Mouse (Mus musculus) left cerebral cortex, postnatal 25 days (tissue): ENCODE measurements around the gene Tdrd9. TPM values are rescaled to one million over a fixed set of nuclear protein-coding genes. Genes with fewer than 3 reads are reported as not detected.
"Not testable (repeated sequence)": the region's sequence is repeated elsewhere in the genome, so short reads cannot be mapped to it uniquely, and the experiment has no call there.

ENCODE experiments used
- DNase-seq, 2 experiments: peaks; one replicate each; pipeline ENCODE4 v3.0.0; 2022; ENCODE audit warnings: low spot score in 2 of 2, mixed read lengths in 1 of 2
- intact Hi-C: fragments of 180-260 bp; cut with DNase I; formaldehyde crosslinking; loops from one replicate; pipeline ENCODE4 v1.15.1; 2025
- total RNA-seq, 2 experiments: library from RNA; stranded (reverse); gene quantifications; 2 replicates each; pipeline ENCODE4 v1.2.3; 2021

The Tdrd9 gene
- total RNA-seq, 2 experiments from 2014 or later: 0.28 to 0.85 TPM

DNA sequence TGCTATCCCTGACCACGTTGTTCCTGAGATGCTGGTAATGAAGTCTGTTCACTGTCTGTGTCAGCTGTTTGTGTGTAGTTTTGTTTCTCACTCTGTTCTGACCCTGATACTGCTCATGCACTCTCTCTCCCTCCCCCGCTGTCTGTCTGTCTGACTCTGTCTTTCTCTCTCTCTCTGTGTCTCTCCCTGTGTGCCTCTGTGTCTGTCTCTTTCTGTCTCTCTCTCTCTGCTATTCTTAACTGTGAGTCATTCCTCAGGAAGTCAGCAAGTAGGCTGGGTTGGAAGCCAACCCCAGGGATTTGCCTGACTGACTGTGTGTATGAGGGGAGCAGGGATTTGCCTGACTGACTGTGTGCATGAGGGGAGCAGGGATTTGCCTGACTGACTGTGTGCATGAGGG is 51.9 kb downstream of the Tdrd9 start:
- intact Hi-C loops: no loop called here
- no peak for DNase-seq

DNA sequence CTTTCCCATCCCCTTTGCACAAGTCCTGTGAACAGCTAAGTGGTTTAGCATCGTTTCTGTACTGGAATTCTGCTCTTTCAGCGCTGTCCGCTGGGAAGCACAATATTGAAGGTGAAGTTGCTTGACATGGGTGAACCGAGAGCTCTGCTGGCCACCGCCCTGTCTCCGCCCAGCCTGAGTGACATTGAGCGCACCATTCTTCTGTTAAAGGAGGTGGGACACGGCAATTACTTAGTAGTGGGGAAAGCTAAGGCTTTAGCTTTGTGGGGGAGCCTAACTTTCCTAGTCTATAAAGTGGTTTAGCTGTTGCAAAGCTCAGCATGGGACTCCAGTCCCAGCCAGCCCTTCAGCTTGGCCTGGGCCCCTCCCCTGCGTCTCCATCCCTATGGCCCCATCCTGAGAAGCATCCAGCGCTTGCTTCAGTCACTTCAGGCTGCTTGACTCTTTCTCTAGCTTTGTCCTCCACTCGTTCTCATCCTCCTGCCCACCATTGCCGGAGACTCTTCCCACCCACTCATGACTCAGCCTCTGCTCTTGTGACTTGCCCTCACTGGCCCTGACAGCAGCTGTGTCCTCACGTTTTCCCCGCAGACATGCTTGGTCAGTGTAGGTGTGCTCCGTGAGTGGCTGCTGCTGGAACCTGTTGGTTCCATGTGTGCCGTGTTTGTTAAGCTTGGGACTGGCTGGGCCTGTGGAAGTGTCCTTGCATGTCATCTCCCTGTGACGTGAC is 53.4 kb downstream of the Tdrd9 start:
- DNase-seq: no peak
- intact Hi-C loops: no loop called here

DNA sequence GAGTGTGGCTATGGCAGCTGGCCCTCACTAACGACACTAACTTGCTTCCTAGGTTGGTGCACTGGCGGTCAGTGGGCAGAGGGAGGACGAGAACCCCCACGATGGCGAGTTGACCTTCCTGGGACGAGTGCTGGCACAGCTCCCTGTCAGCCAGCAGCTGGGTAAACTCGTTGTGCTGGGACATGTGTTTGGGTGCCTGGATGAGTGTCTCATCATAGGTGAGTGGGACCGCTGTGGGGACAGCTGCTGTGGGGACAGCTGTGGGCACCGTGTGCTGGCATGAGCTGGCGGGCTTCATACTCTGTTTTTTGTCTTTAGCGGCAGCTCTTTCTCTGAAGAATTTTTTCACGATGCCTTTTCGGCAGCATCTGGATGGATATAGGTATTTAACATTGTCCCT is 54.1 kb downstream of the Tdrd9 start:
- intact Hi-C loops: no loop called here
- no peak for DNase-seq

DNA sequence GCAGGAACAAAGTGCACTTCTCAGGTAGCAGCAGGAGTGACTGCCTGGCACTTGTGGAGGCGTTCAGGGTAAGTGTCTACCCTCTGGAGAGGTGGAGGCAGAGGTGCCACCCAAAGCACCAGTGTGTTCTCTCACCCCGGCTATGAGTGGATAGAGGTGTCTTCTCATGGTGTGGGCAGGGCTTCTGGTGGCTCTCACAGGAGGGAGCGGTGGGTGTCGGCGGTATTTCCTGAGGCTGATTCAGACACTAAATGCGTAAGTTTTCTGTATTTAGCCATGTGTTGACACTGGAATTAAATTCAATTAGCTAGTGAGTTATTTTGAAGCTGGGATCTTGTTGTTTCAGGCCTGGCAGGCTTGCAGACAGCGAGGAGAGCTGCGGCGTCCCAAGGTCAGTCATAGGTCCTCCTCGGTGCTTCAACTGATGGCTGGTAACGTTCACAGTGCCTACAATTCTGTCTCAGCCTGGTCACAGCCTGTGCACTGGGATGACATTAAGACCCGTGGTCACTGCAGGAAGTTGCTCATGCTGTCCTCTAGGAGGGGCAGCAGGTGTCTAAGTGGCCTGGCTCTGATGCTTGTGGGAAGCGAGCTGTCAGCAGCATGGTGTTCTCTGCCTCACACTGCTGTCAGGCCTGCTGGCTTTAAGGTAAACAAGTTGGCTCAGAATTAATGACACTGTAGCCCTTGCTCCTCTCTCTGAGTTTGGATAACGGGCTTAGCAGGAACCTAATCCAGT is 54.7 kb downstream of the Tdrd9 start:
- peak in 1 of 2 experiments; percentile 66 for DNase-seq

DNA sequence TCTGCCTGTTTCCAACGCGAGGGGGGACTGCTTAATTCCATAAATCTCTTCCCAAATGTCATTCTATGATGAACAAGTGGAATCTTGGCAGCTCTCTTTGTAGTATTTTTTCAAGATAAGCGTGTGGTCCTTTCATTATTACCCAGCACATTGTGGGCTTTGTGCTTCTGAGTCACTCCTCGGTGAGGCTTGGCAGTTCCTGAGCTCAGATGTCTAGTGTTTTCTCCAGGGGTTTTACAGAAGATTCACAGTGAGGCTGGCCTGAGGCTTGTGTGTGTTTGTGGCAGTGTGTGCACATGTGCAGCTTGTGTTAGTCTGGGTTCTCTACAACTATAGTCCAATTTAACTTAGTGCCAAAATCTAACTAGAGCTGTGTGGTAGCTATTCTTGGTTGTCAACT is 56.0 kb downstream of the Tdrd9 start:
- DNase-seq: peak; percentile 12 to 46
- intact Hi-C loops: no loop called here

More for the DNA sequence above, 54.7 kb downstream of the Tdrd9 start:
- intact Hi-C loops: no loop called here

DNA sequence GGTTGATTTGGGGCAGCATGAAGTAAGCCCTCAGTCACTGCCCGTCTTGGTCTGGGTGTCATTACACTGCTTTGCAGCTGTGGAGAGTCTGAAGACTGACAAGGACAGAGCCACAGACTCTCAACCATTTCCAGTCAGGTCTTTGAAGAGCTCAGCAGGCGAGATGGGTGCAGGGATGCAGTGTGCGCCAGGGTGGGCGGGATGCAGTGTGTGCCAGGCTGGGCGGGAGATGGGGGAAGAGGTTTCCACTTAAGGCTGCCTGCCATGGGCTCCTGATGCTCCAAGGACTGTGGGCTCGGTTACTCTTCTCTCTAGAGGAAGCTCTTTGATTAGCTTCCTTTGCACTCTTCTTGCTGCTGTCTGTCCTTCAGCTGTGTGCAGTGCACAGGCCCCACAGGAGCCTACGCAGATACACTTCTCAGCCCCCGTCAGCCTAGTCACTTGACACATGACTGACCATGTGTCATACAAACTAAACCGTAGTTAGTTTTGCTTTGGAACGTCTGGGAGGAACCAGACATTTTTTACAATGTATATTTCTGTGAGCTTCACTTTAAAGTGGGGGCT is 62.1 kb downstream of the Tdrd9 start:
- peak in 1 of 2 experiments; percentile 41 for DNase-seq
- intact Hi-C loops: no loop called here

DNA sequence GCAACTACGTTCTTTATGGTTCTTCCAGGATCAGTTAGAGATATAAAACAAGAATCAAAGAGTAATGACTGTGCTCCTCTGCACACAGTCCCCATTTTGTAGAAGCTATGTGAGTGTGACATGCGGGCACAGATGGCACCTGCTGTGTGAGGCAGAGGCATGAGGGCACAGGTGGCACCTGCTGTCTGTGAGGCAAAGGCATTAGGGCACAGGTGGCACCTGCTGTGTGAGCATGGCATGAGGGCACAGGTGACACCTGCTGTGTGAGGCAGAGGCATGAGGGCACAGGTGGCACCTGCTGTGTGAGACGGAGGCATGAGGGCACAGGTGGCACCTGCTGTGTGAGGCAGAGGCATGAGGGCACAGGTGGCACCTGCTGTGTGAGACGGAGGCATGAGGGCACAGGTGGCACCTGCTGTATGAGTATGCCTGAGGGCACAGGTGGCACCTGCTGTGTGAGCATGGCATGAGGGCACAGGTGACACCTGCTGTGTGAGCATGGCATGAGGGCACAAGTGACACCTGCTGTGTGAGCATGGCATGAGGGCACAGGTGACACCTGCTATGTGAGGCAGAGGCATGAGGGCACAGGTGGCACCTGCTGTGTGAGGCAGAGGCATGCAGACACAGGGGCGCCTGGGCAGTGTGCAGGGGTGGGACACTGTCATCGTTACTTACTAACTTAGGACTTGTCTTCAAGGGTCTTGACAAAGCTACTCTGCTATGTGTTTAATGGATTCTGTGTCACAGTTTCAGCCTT is 64.2 kb downstream of the Tdrd9 start:
- DNase-seq, intact Hi-C loops: not testable (repeated sequence)

DNA sequence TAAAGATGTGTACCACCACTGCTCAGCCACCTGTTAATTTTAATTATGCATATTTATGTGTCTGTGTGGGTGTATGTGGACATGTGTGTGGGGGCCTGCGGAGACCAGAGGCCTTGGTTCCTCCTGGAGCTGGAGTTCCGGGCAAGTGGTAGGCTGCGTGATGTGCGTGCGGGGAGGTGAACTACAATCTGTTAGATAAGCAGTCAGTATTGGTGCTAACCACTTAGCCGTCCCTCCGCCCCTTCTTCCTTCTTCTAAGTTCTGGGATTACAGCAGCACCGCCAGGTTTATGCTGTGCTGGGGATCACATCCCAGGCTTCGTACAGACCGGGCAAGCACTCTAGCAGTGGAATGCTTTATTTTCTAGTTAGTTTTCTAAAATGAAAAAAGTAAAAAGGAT is 67.1 kb downstream of the Tdrd9 start:
- no peak for DNase-seq
- intact Hi-C loops: no loop called here

DNA sequence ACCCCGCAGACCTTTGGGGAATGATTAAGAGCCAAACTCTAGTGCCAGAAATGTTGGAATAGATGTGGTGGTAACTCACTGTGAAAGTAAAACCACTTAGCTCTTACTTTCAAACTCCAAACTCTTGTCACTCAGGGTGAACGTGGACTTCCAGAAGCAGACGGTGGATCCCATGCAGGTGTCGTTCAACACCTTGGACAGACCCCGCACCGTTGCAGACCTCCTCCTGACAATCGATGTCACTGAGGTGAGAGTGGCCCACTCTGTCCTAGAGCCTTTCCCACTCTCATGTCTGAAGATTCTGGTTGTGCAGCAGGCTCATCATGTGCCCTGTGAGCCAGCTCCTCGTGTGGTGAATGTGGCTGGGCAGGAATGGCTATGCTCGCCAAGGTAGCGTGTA is 67.8 kb downstream of the Tdrd9 start:
- no peak for DNase-seq
- intact Hi-C loops: no loop called here

DNA sequence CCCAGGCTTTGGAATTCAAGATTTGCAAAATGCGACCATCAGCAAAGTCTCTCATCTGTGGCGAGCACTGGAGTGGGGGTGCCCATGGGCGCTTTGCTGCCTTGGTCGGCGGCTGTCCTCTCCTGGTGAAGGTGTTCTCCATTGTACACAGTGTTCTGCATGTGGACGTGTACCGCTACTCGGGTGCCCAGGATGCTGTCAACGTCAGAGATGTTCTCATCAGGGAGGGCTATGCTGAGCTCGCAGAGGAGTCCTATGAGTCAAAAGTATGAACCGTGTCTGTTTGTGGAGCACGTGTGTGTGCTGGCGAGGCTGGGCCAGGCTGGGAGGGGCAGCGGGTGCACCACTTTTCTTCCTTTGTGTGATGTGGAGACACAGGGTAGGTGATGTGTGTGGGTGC is 71.3 kb downstream of the Tdrd9 start:
- intact Hi-C loops: no loop called here

DNA sequence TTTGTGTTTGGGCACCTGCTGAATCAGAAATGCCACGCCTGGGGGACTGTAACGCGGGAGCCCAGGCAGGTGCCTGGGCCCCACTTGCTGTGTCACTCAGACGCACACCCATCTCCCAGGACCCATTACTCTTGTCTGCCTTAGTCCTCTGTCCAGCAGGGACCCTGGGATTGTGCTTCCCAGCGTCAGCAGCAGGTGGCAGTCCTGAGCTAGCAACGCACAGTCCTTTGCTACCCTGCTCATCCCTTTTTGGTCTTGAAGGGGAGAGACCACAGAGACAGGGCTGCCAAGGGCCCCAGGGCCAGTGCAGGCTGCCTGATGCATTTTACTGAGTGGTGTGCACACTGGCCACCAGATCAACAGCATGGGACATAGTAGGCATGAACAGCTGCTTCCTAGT is 106.3 kb downstream of the Tdrd9 start:
- peak; percentile 65 to 71 for DNase-seq
- intact Hi-C loops: no loop called here

More for the DNA sequence above, 71.3 kb downstream of the Tdrd9 start:
- no peak for DNase-seq

DNA sequence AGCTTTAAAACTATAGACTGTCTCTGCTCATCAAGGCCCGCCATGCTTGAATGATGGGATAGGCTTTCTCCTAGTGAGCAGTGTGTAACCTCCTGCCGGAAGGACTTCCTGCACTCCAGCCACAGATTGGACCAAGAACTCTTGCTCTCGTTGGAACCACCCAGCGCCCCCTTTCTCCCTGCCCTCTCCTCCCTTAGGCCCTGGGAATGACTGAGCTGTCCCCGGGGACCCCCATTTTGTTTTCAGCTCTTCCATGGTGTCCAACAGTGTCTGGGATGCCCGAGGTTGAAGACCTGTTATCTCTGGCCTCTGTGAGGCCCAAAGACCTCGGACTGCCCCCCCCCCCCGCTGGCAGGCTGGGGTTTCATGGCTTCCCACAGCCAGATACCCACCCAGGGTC is 108.6 kb downstream of the Tdrd9 start:
- intact Hi-C loops: no loop called here
- DNase-seq: no peak

DNA sequence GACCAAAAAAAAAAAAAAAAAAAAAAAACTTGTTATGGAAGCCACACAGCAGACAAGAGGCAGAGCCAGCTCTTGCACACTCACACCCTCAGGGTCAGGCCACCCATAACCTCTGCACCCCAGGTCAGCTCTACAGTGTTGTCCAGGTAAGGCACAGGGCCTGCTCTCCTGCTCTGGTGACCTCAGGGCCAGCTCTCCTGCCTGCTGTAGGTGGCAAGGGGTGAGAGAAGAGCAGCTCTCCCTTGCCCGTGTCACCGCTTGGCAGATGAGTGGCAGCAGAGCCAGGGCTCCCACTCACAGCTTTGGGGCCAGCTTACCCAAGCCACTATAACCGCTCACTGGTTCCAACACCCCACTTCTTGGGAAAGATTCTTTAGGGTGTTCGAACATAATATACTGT is 109.6 kb downstream of the Tdrd9 start:
- no peak for DNase-seq
- intact Hi-C loops: no loop called here

DNA sequence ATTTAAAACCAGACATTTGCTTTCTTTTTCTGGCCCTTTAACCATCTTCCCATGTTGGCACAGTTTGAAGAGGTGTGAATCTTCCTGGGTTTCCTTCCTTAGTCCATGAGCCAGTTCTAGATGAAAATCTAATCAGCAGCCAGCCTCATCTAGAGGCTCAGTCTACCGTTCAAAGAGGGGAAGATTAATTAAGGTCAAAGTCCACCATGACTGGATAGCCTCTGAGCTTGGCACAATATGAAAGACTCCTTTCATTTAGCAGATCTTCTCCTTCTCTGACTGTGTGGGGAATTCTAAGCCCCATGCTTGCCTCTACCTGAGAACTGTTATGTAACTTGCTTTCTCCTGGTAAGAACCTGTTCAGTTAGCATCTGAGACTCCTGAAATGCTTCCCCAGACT is 110.9 kb downstream of the Tdrd9 start:
- no peak for DNase-seq
- intact Hi-C loops: no loop called here

DNA sequence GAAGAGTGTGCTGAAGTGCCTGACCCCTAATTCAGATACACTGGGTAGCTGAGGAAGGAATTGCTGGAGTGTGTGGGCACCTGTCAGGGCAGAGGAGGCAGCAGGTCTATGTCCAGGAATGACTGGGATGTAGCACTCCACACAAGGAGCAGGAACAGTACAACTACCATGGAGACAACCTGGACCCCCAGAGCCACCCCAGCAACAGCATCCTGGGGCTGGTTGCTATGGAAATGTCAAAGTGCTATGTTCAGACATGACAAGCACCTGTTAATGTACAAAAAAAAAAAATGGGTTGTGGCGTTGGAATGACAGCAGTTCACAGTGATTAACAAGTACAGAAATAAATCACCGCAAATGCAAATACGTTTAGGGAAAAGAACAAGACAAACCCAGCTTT is 114.9 kb downstream of the Tdrd9 start:
- intact Hi-C loops: no loop called here
- no peak for DNase-seq

DNA sequence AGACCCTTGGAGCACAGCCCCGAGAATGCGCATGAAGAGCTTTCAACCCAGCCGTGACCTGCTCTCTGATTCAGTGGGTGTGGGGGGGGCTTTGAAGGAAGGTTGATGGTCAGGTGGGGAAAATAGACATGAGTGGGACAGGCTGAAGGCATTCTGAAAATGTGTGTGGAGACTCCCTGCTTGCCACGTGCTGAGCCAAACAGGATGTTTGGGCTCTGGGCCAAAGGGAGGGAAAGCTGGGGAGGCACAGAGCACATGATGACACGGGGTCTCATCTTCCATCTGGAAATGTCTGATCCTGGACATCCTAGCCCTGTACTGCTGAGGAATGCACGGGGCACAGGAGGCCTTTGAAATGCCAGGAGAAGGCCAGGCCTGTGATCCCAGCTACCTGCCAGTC is 115.4 kb downstream of the Tdrd9 start:
- intact Hi-C loops: no loop called here
- DNase-seq: no peak

DNA sequence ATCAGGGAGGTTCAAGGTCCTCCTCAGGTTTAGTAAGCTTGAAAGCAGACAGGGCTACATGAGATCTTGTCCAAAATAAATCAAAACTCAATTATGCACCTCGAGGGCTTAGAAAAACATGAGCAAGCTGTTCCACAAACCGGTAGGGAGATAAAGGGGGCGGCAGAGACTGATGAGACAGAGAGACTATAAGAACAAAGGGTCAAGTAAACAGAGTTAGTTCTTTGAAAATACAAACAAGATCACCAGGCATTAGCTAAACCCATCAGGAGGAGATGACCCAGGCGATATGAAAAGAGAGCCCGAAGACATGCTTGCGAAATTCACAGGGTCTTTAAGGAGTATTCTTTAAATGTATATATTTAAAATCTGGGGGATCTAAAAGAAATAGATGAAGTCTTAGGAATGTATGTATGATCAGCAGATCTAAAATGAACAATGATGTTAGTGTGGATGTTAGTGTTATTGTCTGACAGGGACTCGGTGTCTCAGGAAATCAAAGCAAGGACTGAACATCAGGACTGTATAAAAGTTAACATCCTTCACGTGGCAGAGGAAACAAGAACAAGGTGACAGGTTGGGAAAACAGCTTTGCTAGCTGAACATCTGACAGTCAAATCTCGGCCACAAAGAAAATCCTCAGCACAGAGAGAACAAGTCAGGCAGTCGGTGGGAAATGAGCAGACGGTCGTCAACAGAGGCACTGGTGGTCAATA is 117.4 kb downstream of the Tdrd9 start:
- intact Hi-C loops: no loop called here
- no peak for DNase-seq

DNA sequence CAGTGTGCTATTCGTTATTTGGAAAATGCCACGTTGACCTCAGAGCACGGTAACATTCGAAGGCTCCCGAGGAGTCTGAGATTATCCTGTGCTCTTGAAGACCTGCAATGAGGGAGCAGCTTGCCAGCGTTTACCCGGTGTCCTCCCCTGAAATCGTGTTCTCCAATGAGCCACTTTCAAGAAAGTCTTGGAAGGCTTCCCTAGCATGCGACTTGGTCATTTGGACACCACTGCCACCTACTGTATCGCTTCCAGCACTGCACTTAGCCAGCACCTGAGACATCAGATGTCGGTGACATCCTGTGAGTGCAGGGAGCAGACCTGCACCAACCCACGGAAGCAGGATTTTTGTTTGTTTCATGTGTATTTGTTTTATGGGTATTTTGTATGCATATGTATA is 119.7 kb downstream of the Tdrd9 start:
- intact Hi-C loops: loop anchor here (5.0 kb wide), 2 partner anchors 214 to 279 kb away; partner anchors contain the start of genes Xrcc3 and Zfyve21
- peak; percentile 76 to 86 for DNase-seq

DNA sequence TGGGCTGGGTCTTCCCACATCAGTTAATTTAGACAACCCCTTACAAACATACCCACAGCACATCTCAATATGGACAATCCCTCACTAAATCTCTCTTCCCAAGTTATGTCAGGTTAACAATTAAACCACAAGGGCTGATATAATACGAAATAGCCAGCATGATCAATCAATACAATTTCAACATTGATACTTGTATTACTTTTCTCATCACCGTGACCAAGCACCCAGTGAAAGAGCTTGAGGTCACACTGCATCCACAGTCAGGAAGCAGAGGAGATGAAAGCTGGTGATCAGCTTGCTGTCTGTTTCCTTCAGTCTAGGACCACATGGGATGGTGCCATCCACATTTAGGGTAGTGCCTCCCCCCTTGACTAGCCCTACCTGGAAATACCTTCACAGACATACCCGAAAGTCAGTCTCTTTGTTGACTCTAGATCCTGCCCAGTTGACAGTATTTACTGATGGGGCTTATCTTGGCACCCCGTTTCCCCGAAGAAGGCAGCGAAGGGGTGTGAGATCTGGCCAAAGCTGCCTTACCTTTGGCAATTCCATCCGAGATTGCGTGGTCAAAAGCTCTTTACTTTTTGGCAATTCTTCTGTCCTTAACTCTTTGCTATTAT is 123.0 kb downstream of the Tdrd9 start:
- intact Hi-C loops: loop anchor here (5.0 kb wide), 2 partner anchors 217 to 282 kb away; partner anchors contain the start of genes Xrcc3 and Zfyve21
- DNase-seq: no peak
